Mouse (Mus musculus): ENCODE results near the gene Wbp11. TPM values are rescaled to one million over a fixed set of nuclear protein-coding genes. Genes with fewer than 3 reads are reported as not detected.

The Wbp11 gene
- total and polyA plus RNA-seq, 3 experiments = 43.5 to 411 (median 294) TPM

- Histone ChIP-seq H3K9me3 (replicated peaks; ENCODE audit: insufficient read depth, low read length) (no peaks in the 10 kb centered on the region), H3K27ac (ENCODE audit: control insufficient read depth, low read depth, low read length) (peak overlapping the region; percentile 86), H3K9ac (ENCODE audit: control insufficient read depth, low read depth, low read length, poor library complexity, severe bottlenecking) (peak overlapping the region; percentile 99), H3K27me3 (ENCODE audit: control insufficient read depth in 1 of 2, insufficient read depth in 2 of 2, low read length in 2 of 2) (no peaks in the 10 kb centered on the region), H3K4me1 (ENCODE audit: control insufficient read depth in 1 of 2, insufficient read depth in 2 of 2, low read length in 2 of 2) (peaks cover 3% of the 10 kb centered on the region in 2 experiments; a peak in 3 of 4 replicates), H3K36me3 (ENCODE audit: control insufficient read depth in 1 of 2, insufficient read depth in 2 of 2, low read length in 2 of 2) (peaks cover 11% of the 10 kb centered on the region in 2 experiments), H3K4me3 (ENCODE audit: control insufficient read depth in 1 of 2, insufficient read depth in 1 of 2, low read depth in 2 of 2, low read length in 2 of 2) (peak overlapping the region; percentile 70 to 95), H3K79me2 (ENCODE audit: control insufficient read depth, insufficient read depth, low read length, poor library complexity) (peaks cover 24% of the 10 kb centered on the region)
- DNase-seq (ENCODE audit: low read depth, low spot score) = peak; percentile 54
- 0 out of 2 replicates have a peak, but pooled peaks have one; percentile 34 for TF ChIP-seq ETS1 (IDR thresholded peaks at IDR 0.05; ENCODE audit: low read depth, low read length)
- no peak for TF ChIP-seq SIN3A (IDR thresholded peaks at IDR 0.05; ENCODE audit: low read length)
Measured at GRCm38 (mm10) chr6:136827116-136827515, 917 bp downstream of the Wbp11 start.

DNA sequence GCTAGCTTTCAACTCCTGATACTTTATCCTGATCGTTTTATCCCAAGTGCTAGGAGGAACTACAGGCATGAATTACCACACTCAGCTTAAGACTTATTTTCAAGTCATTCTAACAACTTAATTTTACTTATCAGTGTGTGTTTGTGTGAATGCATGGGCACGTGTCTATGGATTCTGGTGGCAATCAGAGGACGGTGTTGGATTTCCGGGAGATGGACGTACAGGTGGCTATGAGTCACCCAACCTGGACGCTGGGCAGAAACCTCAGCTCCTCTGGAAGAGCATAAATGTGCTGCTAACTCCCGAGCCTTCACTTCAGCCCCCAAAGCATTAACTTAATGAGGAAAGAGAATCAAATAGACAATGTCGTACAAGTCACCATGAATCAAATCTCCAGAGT lies 3.0 kb downstream of the Wbp11 start:
- DNase-seq (ENCODE audit: low read depth, low spot score) = no peak
- Histone ChIP-seq H3K4me1 (ENCODE audit: control insufficient read depth in 1 of 2, insufficient read depth in 2 of 2, low read length in 2 of 2) (peaks cover 3% of the 10 kb centered on the region in 2 experiments; a peak in 3 of 4 replicates), H3K27me3 (ENCODE audit: control insufficient read depth in 1 of 2, insufficient read depth in 2 of 2, low read length in 2 of 2) (no peaks in the 10 kb centered on the region), H3K4me3 (ENCODE audit: control insufficient read depth in 1 of 2, insufficient read depth in 1 of 2, low read depth in 2 of 2, low read length in 2 of 2) (no peak overlapping the region), H3K36me3 (ENCODE audit: control insufficient read depth in 1 of 2, insufficient read depth in 2 of 2, low read length in 2 of 2) (peaks cover 11 to 21% of the 10 kb centered on the region in 2 experiments), H3K79me2 (ENCODE audit: control insufficient read depth, insufficient read depth, low read length, poor library complexity) (peaks cover 24% of the 10 kb centered on the region), H3K9me3 (replicated peaks; ENCODE audit: insufficient read depth, low read length) (no peaks in the 10 kb centered on the region), H3K9ac (ENCODE audit: control insufficient read depth, low read depth, low read length, poor library complexity, severe bottlenecking) (no peak overlapping the region), H3K27ac (ENCODE audit: control insufficient read depth, low read depth, low read length) (no peak overlapping the region)
- TF ChIP-seq CTCF (IDR thresholded peaks at IDR 0.05 in 2 of 3, conservative IDR thresholded peaks at IDR 0.05 in 1 of 3; ENCODE audit: control insufficient read depth in 1 of 3, insufficient read depth in 1 of 3, low read depth in 2 of 3, low read length in 3 of 3, poor library complexity in 1 of 3, severe bottlenecking in 1 of 3) (no peak), TBP (IDR thresholded peaks at IDR 0.05; ENCODE audit: low read depth, low read length) (no peak), NRF1 (IDR thresholded peaks at IDR 0.05; ENCODE audit: insufficient read depth, low read depth, low read length, poor library complexity, severe bottlenecking) (no peak), MYB (IDR thresholded peaks at IDR 0.05; ENCODE audit: low read depth, low read length) (no peak), MXI1 (IDR thresholded peaks at IDR 0.05; ENCODE audit: low read depth, low read length) (no peak), POLR2A (IDR thresholded peaks at IDR 0.05; ENCODE audit: control insufficient read depth in 1 of 2, insufficient read depth in 1 of 2, low read depth in 1 of 2, low read length in 2 of 2, poor library complexity in 1 of 2) (no peak), E2F4 (IDR thresholded peaks at IDR 0.05; ENCODE audit: borderline replicate concordance, low read depth, low read length) (no peak), USF1 (IDR thresholded peaks at IDR 0.05; ENCODE audit: low read depth, low read length) (no peak), MAZ (IDR thresholded peaks at IDR 0.05; ENCODE audit: low read depth, low read length) (no peak), MYC (IDR thresholded peaks at IDR 0.05; ENCODE audit: low read depth, low read length) (no peak), SMC3 (IDR thresholded peaks at IDR 0.05; ENCODE audit: low read depth, low read length) (no peak), NELFE (IDR thresholded peaks at IDR 0.05; ENCODE audit: low read depth, low read length) (no peak), TCF12 (IDR thresholded peaks at IDR 0.05; ENCODE audit: low read depth, low read length) (no peak), KAT2A (conservative IDR thresholded peaks at IDR 0.05; ENCODE audit: low read depth, low read length) (no peak), HCFC1 (IDR thresholded peaks at IDR 0.05; ENCODE audit: low read depth, low read length) (no peak), ZC3H11A (IDR thresholded peaks at IDR 0.05; ENCODE audit: low read depth, low read length) (no peak), ZNF384 (IDR thresholded peaks at IDR 0.05; ENCODE audit: low read depth, low read length) (no peak)

All from MEL (cell line).